Mouse (Mus musculus) lung, postnatal 0 days (tissue): ENCODE measurements around the gene Cyp2s1.

ENCODE experiments used
- CTCF ChIP-seq: IDR thresholded peaks from 2 replicates; pipeline ENCODE4 v1.5.1; 2016; ENCODE audit warnings: antibody characterized with exemption, mild to moderate bottlenecking
- EP300 ChIP-seq: IDR thresholded peaks from 2 replicates; pipeline ENCODE4 v1.6.1; 2016; ENCODE audit warnings: antibody characterized with exemption, mild to moderate bottlenecking, control low read depth

GRCm38 (mm10) chr7:25799369-25799768, 17.3 kb downstream of the Cyp2s1 start:
- TF ChIP-seq CTCF = no peak
- no peak for TF ChIP-seq EP300
